Mouse (Mus musculus) kidney, embryonic 14.5 days (tissue): ENCODE data around the gene Cbr1. TPM values are rescaled to one million over a fixed set of nuclear protein-coding genes. Genes with fewer than 3 reads are reported as not detected.

Source experiments
- ATAC-seq: fragments of 200-750 bp; cut with Nextera tagmentation; 2 replicates; pipeline ENCODE4 v1.8.0; 2017; ENCODE audit warnings: moderate number of reproducible peaks, mild to moderate bottlenecking, moderate TSS enrichment, moderate library complexity; ENCODE audit not compliant: low FRiP score, low TSS enrichment
- H3K27ac ChIP-seq: fragments of 300-500 bp; sonication (generic); 2 replicates; pipeline ENCODE4 v1.5.1; 2014; ENCODE audit warnings: low read depth, mild to moderate bottlenecking, low read length, moderate library complexity, mixed read lengths
- H3K27me3 ChIP-seq: fragments of 300-500 bp; sonication (generic); 2 replicates; pipeline ENCODE4 v1.6.1; 2014; ENCODE audit warnings: mild to moderate bottlenecking, low read length; ENCODE audit not compliant: control insufficient read depth, insufficient read depth
- H3K36me3 ChIP-seq: fragments of 300-500 bp; sonication (generic); 2 replicates; pipeline ENCODE4 v1.6.1; 2014; ENCODE audit warnings: low read length, mixed read lengths; ENCODE audit not compliant: control insufficient read depth, insufficient read depth
- H3K4me1 ChIP-seq: fragments of 300-500 bp; sonication (generic); 2 replicates; pipeline ENCODE4 v1.6.1; 2014; ENCODE audit warnings: low read length, mixed read lengths; ENCODE audit not compliant: control insufficient read depth, insufficient read depth
- H3K4me2 ChIP-seq: fragments of 300-500 bp; sonication (generic); replicated peaks from 2 replicates; pipeline ENCODE4 v1.6.1; 2014; ENCODE audit warnings: low read depth, mild to moderate bottlenecking, low read length
- H3K4me3 ChIP-seq: fragments of 300-500 bp; sonication (generic); 2 replicates; pipeline ENCODE4 v1.5.1; 2014; ENCODE audit warnings: mild to moderate bottlenecking, low read length
- H3K9ac ChIP-seq: fragments of 300-500 bp; sonication (generic); 2 replicates; pipeline ENCODE4 v1.6.1; 2014; ENCODE audit warnings: low read depth, mild to moderate bottlenecking, low read length, moderate library complexity
- H3K9me3 ChIP-seq: fragments of 300-500 bp; sonication (generic); 2 replicates; pipeline ENCODE4 v1.6.1; 2016; ENCODE audit warnings: low read length; ENCODE audit not compliant: control insufficient read depth
- WGBS: fragments of 180-500 bp; shearing (Covaris S2); extraction: QIAGEN DNeasy Blood & Tissue Kit; methylation state at CpG from one replicate; pipeline ENCODE4 v1.1.7; 2014; 5-methylcytosine and 5-hydroxymethylcytosine counted together
- polyA plus RNA-seq: library from polyadenylated mRNA; unstranded; fragments of >200 nt; fragmentation: Nextera tagmentation; extraction: Ambion mirVana; gene quantifications from 2 replicates; pipeline ENCODE4 v1.2.1, GENCODE M21; 2014

Cbr1 gene
- polyA plus RNA-seq, 1 experiment from 2014 or later, result 96.0 TPM

DNA sequence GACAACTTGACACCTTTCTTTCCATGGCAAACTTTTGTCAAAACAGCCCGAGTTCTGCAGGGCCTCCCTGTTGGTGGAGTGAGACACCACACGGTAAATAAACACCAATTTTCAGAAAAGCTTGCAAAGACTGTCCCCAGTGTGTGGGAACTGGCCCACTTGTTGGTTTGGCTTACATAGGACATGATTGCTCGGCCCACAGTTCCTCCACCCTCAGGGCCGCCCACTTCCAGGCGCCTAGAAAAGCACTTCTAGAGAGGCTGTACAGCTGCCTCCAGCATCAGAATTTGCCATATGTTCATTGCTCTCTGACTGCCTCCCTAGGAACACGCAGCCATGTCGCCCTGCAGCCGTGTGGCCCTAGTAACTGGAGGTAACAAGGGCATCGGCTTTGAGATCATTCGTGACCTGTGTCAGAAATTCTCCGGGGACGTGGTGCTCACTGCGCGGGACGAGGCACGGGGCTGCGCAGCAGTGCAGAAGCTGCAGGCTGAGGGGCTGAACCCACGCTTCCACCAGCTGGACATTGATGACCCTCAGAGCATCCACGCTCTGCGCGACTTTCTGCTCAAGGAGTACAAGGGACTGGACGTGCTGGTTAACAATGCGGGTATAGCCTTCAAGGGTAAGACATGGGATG, 22.2 kb downstream of the Cbr1 start, which contains the start of gene Gm5678:
TSS of gene Gm5678 (plus strand) at position 337 of the 640 bp plus-strand sequence.
- WGBS, result 80% methylated on average over 23 of the region's 23 CpGs
- H3K9ac ChIP-seq, result no peak within 1 kb of the TSS
- H3K27me3 ChIP-seq, result no peaks in the 10 kb centered on the region
- H3K9me3 ChIP-seq, result no peaks in the 10 kb centered on the region
- no peak within 1 kb of the TSS for H3K4me3 ChIP-seq
- no peaks in the 10 kb centered on the region for H3K36me3 ChIP-seq
- H3K4me1 ChIP-seq, result no peaks in the 10 kb centered on the region
- no peak for ATAC-seq
- H3K27ac ChIP-seq, result no peak within 1 kb of the TSS
- no peak within 1 kb of the TSS for H3K4me2 ChIP-seq

- H3K9me3 ChIP-seq, result no peaks in the 10 kb centered on the region
- no peak for ATAC-seq
- 52% methylated on average over 4 of the region's 4 CpGs for whole genome bisulfite sequencing
These were observed 38.4 kb downstream of the Cbr1 start for GRCm38 (mm10) chr16:93644006-93644405.

DNA sequence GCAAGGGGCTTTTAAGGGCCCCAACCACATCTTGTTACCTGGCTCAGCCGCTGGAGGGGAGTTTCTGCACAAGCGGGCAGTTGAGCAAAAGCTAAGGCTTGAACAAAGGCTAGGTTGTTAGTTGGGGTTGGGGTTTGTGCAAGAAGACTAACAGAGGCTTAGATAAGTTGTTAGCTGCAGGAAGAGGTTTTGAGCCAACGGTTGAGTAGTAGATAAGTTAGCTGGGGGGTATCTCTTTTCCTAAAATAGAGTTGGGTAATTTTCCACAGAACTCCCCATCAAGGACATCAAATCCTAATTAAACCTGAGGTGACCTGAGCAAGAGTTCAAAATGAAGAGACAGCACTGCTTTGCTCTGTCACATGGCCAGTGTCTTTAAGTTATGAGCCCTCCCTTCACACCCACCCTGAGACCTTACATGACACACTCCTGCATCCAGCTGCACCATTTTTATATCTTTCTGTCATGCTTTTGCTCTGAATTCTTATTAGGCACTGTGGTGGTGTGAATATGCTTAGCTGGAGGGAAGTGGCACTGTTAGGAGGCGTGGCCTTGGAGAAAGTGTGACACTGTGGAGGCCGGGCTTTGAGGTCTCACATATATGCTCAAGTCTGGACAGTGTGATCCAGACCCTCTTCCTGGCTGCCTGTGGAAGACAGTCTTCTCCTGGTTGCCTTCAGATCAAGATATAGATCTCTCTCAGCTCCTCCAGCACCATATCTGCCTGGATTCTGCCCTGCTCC, 43.0 kb downstream of the Cbr1 start:
- Histone ChIP-seq H3K4me1 (no peaks in the 10 kb centered on the region), H3K9me3 (no peaks in the 10 kb centered on the region), H3K36me3 (no peaks in the 10 kb centered on the region), H3K9ac (no peak overlapping the region), H3K4me2 (no peak overlapping the region), H3K4me3 (no peak overlapping the region), H3K27ac (no peak overlapping the region), H3K27me3 (no peaks in the 10 kb centered on the region)
- 83% methylated on average over 5 of the region's 5 CpGs for WGBS
- ATAC-seq, result no peak

More at GRCm38 (mm10) chr16:93644006-93644405, 38.4 kb downstream of the Cbr1 start:
- H3K27me3 ChIP-seq, result no peaks in the 10 kb centered on the region
- no peak overlapping the region for H3K4me3 ChIP-seq
- no peaks in the 10 kb centered on the region for H3K4me1 ChIP-seq
- H3K4me2 ChIP-seq, result no peak overlapping the region
- no peak overlapping the region for H3K9ac ChIP-seq
- no peak overlapping the region for H3K27ac ChIP-seq
- no peaks in the 10 kb centered on the region for H3K36me3 ChIP-seq

Other genes starting within 250 kb of the Cbr1 start
- gene Setd4, start 1.8 kb upstream of the Cbr1 start, polyA plus RNA-seq, result 12.4 and 13.9 TPM in 2 replicates
- not detected in 2 replicates for gene Gm5678, start 22.2 kb downstream of the Cbr1 start, polyA plus RNA-seq
- 3.4 and 4.1 TPM in 2 replicates for gene Cbr3, start 77.4 kb downstream of the Cbr1 start, polyA plus RNA-seq
- gene Dop1b, start 106.1 kb downstream of the Cbr1 start, polyA plus RNA-seq, result 21.4 and 21.6 TPM in 2 replicates
- gene Morc3, start 226.3 kb downstream of the Cbr1 start, polyA plus RNA-seq, result 23.5 and 42.7 TPM in 2 replicates